Mouse (Mus musculus): ENCODE data around the gene Oog1.
"Not testable (repeated sequence)": the region's sequence is repeated elsewhere in the genome, so short reads cannot be mapped to it uniquely, and the experiment has no call there.

Gene Oog1

DNA sequence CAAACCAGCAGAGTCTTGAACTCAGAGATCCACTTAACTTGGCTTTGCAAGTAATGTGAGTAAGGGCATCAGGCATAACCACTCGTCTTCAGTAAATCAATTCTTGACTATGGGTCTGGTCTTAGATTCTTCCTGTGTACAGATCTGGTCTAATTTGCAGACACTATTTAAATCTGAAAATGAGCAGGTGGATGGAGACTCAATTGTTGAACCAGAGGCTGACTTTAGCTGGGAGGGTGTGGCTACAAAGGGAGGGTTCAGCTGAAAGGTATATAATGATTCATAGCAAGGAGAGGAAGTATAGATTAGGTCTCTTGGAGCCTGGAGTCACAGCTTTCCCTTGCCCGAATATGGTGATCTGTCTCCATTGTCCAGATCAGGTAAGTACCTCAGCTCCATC is at the start of gene Oog1:
Gene Oog1 (plus strand): TSS at position 301 of the 400 bp plus-strand sequence.
- DNase-seq (ENCODE audit: low spot score in 2 of 2): not testable (repeated sequence)

DNA sequence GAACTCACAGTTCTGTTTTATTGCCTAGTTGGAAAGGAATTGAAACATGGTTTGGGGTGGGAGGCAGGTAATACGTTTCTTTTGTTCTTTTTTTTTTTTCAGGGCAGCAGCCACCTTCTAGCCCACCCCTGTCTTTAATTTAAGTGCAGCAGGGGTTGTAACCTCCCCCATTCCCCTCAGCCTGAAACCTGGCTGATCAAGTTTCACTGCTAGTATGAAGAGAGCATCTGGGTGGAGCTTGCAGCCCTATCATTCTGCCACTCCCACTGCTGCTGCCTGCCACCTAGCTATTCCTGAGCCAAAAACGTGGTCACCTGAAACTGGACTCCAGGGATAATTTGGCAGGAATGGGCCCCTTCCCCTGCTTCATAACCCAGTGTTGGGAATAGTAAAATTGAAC is 1.1 kb upstream of the Oog1 start:
- DNase-seq (ENCODE audit: low spot score in 2 of 2): not testable (repeated sequence)

DNA sequence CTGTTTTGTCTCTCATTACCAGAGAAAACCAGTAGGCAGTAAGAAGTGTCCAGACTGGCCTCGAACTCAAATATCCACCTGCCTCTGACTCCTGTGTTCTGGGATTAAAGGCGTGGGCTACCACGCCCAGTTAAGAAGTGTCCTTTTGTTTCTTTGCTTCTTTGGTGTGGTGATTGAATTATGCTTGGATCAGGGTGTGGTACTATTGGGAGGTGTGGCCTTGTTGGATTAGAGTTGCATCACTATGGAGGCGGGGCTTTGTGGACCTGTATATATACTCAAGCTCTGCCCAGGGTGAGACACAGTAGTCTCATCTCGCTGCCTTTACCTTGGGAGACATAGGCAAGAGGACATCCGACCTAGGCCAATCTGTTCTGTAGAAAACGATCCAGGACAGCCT is 16.1 kb downstream of the Oog1 start, which contains the start of gene Gm4027:
Gene Gm4027 (plus strand): TSS at position 301 of the 400 bp plus-strand sequence.
- not testable (repeated sequence) for DNase-seq (ENCODE audit: low spot score in 2 of 2)

DNA sequence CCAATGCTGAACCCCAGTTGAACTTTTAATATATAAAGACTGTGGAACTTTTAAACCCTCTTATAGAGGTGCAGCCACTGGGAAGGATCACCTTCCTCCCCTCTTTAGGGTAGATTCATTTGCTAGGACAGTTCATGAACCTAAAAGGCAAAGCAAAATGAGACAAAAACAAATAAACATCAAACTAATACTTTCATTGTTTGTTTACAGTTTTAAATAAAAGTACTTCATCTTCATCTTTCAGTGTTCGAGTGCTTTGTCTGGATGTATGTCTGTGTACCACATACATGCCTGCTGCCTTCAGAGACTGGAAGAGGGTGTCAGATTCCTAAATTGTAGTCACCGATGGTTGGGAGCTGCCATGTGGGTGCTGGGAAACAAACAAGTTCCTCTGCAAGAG is 42.0 kb downstream of the Oog1 start, which contains the start of gene Gm16381:
Gene Gm16381 (minus strand): TSS at position 101 of the 400 bp plus-strand sequence.
- DNase-seq (ENCODE audit: low spot score in 2 of 2): not testable (repeated sequence)

DNA sequence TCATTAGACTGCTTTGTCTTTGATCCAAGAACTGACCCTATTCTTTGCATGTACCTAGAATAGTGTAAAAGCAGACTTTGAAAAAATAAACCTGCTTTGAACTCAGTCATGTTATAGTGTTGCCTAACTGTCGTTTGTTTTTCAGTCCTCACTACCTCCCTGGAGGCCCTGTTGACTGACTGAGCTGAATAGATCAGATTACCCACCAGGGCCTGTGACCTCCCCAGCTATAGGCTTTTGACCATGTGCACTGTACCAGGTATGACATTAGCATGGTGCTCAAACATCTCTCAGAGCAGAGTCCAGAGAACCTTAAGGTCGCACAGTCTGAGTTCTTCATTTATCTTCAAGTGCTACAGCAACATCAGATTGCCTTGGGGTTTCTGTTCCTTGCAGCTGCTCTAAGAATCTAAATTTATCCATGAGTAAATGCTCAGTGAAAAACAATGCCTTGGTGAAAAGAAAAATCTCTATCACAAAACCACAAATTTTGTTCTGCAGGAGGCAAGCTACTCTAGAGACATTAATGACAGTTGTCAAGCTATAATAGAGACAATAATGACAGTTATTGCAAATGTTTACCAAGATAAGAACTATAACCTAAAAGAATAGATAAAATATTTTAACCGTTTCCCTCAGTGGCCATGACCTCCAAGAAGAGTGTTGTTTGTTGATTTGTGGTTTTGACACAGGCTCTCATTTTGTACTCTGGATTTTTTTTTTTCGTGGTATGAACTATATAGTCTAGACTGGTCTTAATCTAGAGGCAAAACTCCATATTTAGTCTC is 50.6 kb downstream of the Oog1 start:
- not testable (repeated sequence) for DNase-seq (ENCODE audit: low spot score in 2 of 2)
